ENCODE assay signal across 15 mouse cellular contexts in genomic region chr11:63454910-63455531, GRCm38 (mm10).
DNase-seq lines count a peak whose midpoint lies in the region; ATAC-seq lines count a peak whose summit lies in the region.
"Had no signal": no experiment of that assay in that cellular context is flagged by ENCODE, and none has a peak within 500 bp of the region (broad histone marks: within the 10 kb centered on the region; RNA-seq: fewer than 3 reads in every experiment).

No protein-coding gene starts in this region.

- DNase-seq in heart, embryonic 10.5 days (ENCODE audit: low spot score): peak; percentile 33
- DNase-seq in embryonic facial prominence, embryonic 11.5 days (ENCODE audit: low spot score): peak; percentile 46
- peak; percentile 55 for DNase-seq in hindbrain, embryonic 14.5 days (ENCODE audit: low spot score)
- no peak for DNase-seq in kidney, adult 18-20 months
- DNase-seq in kidney, adult 11 months: no peak
- DNase-seq: adrenal gland, postnatal 36 days; cerebellum, adult 18-20 months; right cerebral cortex, postnatal 4 days had no signal

- H3K9ac ChIP-seq in heart, embryonic 12.5 days: no peak overlapping the region
- H3K9ac ChIP-seq in embryonic facial prominence, embryonic 11.5 days (replicated peaks; ENCODE audit: low read length): 0 out of 2 replicates have a peak overlapping the region, but pooled peaks have one; percentile 9
- H3K9ac ChIP-seq in hindbrain, embryonic 14.5 days: no peak overlapping the region
- H3K9ac ChIP-seq in neural tube, embryonic 15.5 days (replicated peaks): no peak overlapping the region
- H3K9ac ChIP-seq: embryonic facial prominence, embryonic 15.5 days; heart, embryonic 15.5 days; limb, embryonic 15.5 days had no signal

- no peak overlapping the region for H3K4me3 ChIP-seq in heart, embryonic 10.5 days
- H3K4me3 ChIP-seq in heart, embryonic 12.5 days: no peak overlapping the region
- H3K4me3 ChIP-seq in embryonic facial prominence, embryonic 11.5 days (ENCODE audit: low read depth, low read length): no peak overlapping the region
- no peak overlapping the region for H3K4me3 ChIP-seq in hindbrain, embryonic 14.5 days (replicated peaks; ENCODE audit: low read length)
- no peak overlapping the region for H3K4me3 ChIP-seq in neural tube, embryonic 15.5 days (replicated peaks)
- H3K4me3 ChIP-seq: embryonic facial prominence, embryonic 15.5 days; heart, embryonic 15.5 days; limb, embryonic 15.5 days had no signal

- no peaks in the 10 kb centered on the region for H3K9me3 ChIP-seq in heart, embryonic 10.5 days
- H3K9me3 ChIP-seq in heart, embryonic 12.5 days (replicated peaks): no peaks in the 10 kb centered on the region; the same call in 1 of the 2 replicates
- H3K9me3 ChIP-seq in embryonic facial prominence, embryonic 11.5 days (replicated peaks; ENCODE audit: control insufficient read depth, low read length): no peaks in the 10 kb centered on the region
- peaks cover 6% of the 10 kb centered on the region; the same call in 1 of the 2 replicates for H3K9me3 ChIP-seq in hindbrain, embryonic 14.5 days (ENCODE audit: control insufficient read depth, low read length)
- H3K9me3 ChIP-seq in neural tube, embryonic 15.5 days (replicated peaks): no peaks in the 10 kb centered on the region
- H3K9me3 ChIP-seq: embryonic facial prominence, embryonic 15.5 days; heart, embryonic 15.5 days had no signal

- 0 out of 2 replicates have a peak overlapping the region, but pooled peaks have one; percentile 13 for H3K27ac ChIP-seq in heart, embryonic 10.5 days
- no peak overlapping the region for H3K27ac ChIP-seq in heart, embryonic 12.5 days (ENCODE audit: poor library complexity, severe bottlenecking)
- no peak overlapping the region for H3K27ac ChIP-seq in embryonic facial prominence, embryonic 11.5 days (replicated peaks; ENCODE audit: low read depth, low read length)
- H3K27ac ChIP-seq in hindbrain, embryonic 14.5 days: no peak overlapping the region
- no peak overlapping the region for H3K27ac ChIP-seq in neural tube, embryonic 15.5 days (replicated peaks)
- H3K27ac ChIP-seq: embryonic facial prominence, embryonic 15.5 days; heart, embryonic 15.5 days; limb, embryonic 15.5 days had no signal

- ATAC-seq in heart, embryonic 12.5 days (ENCODE audit: insufficient number of reproducible peaks, low FRiP score): no peak
- no peak; the same call in 1 of the 2 replicates for ATAC-seq in embryonic facial prominence, embryonic 11.5 days (replicated peaks; ENCODE audit: insufficient number of reproducible peaks, low FRiP score, low TSS enrichment, low read depth)
- no peak for ATAC-seq in hindbrain, embryonic 14.5 days (ENCODE audit: low FRiP score)
- ATAC-seq in neural tube, embryonic 15.5 days (ENCODE audit: low FRiP score): no peak
- ATAC-seq in erythroid progenitor cell, adult 5-6 weeks (replicated peaks; ENCODE audit: low FRiP score, poor library complexity, severe bottlenecking): no peak
- ATAC-seq: intestine, embryonic 16.5 days had no signal

- no peaks in the 10 kb centered on the region for H3K27me3 ChIP-seq in heart, embryonic 10.5 days (ENCODE audit: insufficient read depth, poor library complexity, severe bottlenecking)
- no peaks in the 10 kb centered on the region for H3K27me3 ChIP-seq in heart, embryonic 12.5 days (replicated peaks)
- no peaks in the 10 kb centered on the region for H3K27me3 ChIP-seq in embryonic facial prominence, embryonic 11.5 days (ENCODE audit: control insufficient read depth, insufficient read depth, low read length)
- H3K27me3 ChIP-seq in hindbrain, embryonic 14.5 days (ENCODE audit: control insufficient read depth, insufficient read depth, low read length): no peaks in the 10 kb centered on the region
- H3K27me3 ChIP-seq in neural tube, embryonic 15.5 days (replicated peaks): no peaks in the 10 kb centered on the region
- H3K27me3 ChIP-seq: embryonic facial prominence, embryonic 15.5 days; heart, embryonic 15.5 days; limb, embryonic 15.5 days had no signal

- H3K4me1 ChIP-seq in heart, embryonic 10.5 days: peaks cover 13% of the 10 kb centered on the region
- peaks cover 17% of the 10 kb centered on the region for H3K4me1 ChIP-seq in heart, embryonic 12.5 days (replicated peaks)
- H3K4me1 ChIP-seq in embryonic facial prominence, embryonic 11.5 days (ENCODE audit: control insufficient read depth, insufficient read depth, low read length): no peaks in the 10 kb centered on the region; the same call in 1 of the 2 replicates
- peaks cover 4% of the 10 kb centered on the region; the same call in 1 of the 2 replicates for H3K4me1 ChIP-seq in hindbrain, embryonic 14.5 days (replicated peaks; ENCODE audit: control insufficient read depth, insufficient read depth, low read length)
- peaks cover 14% of the 10 kb centered on the region for H3K4me1 ChIP-seq in neural tube, embryonic 15.5 days

- no peaks in the 10 kb centered on the region for H3K36me3 ChIP-seq in heart, embryonic 10.5 days
- H3K36me3 ChIP-seq in heart, embryonic 12.5 days: no peaks in the 10 kb centered on the region
- no peaks in the 10 kb centered on the region for H3K36me3 ChIP-seq in embryonic facial prominence, embryonic 11.5 days (replicated peaks; ENCODE audit: control insufficient read depth, insufficient read depth, low read depth, low read length)
- no peaks in the 10 kb centered on the region for H3K36me3 ChIP-seq in hindbrain, embryonic 14.5 days (replicated peaks; ENCODE audit: control insufficient read depth, insufficient read depth)
- H3K36me3 ChIP-seq in neural tube, embryonic 15.5 days: no peaks in the 10 kb centered on the region
- H3K36me3 ChIP-seq: embryonic facial prominence, embryonic 15.5 days; heart, embryonic 15.5 days; limb, embryonic 15.5 days had no signal

- 39% methylated on average over 17 of the region's 17 CpGs for WGBS in heart, embryonic 10.5 days
- WGBS in heart, embryonic 12.5 days: 44% methylated on average over 17 of the region's 17 CpGs
- whole genome bisulfite sequencing in embryonic facial prominence, embryonic 11.5 days: 18% methylated on average over 17 of the region's 17 CpGs
- WGBS in hindbrain, embryonic 14.5 days: 8% methylated on average over 17 of the region's 17 CpGs
- WGBS in neural tube, embryonic 15.5 days: 9% methylated on average over 17 of the region's 17 CpGs

- H3K4me2 ChIP-seq in heart, embryonic 12.5 days: no peak overlapping the region
- H3K4me2 ChIP-seq in embryonic facial prominence, embryonic 11.5 days (ENCODE audit: low read depth, low read length): no peak overlapping the region
- H3K4me2 ChIP-seq in hindbrain, embryonic 14.5 days (replicated peaks): no peak overlapping the region
- 0 out of 2 replicates have a peak overlapping the region, but pooled peaks have one; percentile 5 for H3K4me2 ChIP-seq in neural tube, embryonic 15.5 days
- H3K4me2 ChIP-seq: embryonic facial prominence, embryonic 15.5 days; heart, embryonic 15.5 days; limb, embryonic 15.5 days had no signal

Comparison
In these comparisons a context has a peak if more than half of its experiments do, and no peak if none do; other contexts are left out.
1. DNase-seq: peak in heart, embryonic 10.5 days (single experiment), embryonic facial prominence, embryonic 11.5 days (single experiment) and hindbrain, embryonic 14.5 days (single experiment); none in kidney, adult 18-20 months (single experiment) and kidney, adult 11 months (single experiment).